Mouse (Mus musculus): Measurements from ENCODE around the gene Cyp2u1. TPM values are rescaled to one million over a fixed set of nuclear protein-coding genes. Genes with fewer than 3 reads are reported as not detected.

Gene Cyp2u1
- total RNA-seq, 2 experiments from 2014 or later, result 23.9 to 25.0 TPM

DNA sequence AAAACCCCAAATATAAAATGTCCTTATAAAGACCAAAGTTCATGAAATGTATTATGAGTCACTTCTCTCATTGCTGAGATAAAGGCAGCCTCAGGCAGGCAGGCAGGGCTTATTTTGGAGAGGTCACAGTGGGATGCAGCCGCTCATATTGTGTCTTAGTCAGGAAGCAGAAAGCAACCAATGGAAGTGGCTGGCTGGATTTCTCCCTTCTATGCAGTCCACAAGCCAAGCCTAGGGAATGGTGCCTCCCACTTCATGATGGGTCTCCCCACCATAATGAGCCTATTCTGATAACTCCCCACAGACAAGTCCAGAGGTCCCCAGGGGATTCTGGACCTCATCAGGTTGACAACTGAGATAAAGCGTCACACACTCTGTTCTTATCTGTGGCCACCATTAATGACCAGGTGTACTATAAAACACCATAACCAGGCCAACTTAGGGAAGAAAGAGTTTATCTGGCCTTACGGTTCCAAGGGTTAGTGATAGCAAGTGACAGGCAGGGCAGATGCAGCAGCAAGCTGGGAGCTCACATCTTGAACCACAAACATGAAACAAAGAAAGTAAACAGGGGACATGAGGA is 47.5 kb downstream of the Cyp2u1 start:
- DNase-seq, result no peak

DNA sequence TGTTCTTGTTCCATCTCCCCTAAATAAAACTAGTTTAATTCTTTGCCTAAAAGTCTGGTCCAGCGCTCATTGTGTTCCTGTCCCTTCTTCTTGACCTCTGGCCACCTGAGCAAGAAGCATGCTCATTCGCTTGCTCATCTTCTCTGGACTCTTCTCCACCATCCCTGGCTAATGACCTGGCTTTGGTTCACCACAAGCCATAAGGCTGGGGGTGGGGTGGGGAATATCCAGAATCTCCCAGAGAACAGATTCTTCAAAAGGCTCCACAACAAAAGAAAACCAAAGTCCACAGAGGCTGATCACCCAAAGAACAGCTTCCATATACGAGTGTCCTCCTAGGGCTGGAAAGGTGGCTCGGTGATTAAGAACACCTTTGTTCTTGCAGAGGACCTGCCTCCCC is 48.0 kb downstream of the Cyp2u1 start:
- no peak for DNase-seq

DNA sequence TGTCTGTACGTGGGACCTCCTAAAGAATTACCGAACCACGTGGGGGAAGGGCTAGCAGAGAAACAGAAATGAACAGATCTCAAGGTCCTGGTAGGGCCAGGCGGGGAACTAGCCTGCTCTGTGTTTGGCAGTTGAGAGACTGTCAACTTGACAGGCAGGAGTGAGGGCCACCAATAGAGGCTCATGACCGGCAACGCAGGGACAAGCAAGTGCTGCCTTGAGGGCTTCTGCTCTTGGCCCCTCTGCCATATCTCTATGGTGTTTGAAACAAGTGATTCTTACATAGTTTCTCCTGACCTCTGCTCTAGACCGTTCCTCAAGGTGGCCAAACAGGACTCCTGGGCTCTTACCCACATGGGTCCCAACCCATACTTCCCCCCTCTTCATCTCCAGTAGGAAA is 51.4 kb downstream of the Cyp2u1 start:
- no peak for DNase-seq

DNA sequence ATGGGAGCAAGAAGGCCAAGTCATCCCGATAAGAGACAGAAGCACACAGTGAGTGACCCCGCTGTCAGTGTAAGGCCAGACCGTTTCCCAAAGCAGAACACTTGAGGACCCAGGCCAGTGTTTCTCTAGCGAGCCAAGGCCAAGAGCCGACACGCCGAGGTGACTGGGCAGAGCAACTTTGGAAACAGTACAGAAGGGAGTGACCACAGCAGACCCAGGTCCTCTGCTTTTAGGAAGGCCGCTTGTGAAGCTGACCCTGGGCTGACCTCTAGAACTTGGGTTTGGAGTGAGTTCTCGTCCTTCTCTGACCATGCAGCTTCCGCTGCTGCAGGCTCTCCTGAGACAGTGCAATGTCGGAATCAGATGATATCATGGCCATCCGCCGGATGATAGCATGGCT is 52.0 kb downstream of the Cyp2u1 start:
- DNase-seq, result no peak

DNA sequence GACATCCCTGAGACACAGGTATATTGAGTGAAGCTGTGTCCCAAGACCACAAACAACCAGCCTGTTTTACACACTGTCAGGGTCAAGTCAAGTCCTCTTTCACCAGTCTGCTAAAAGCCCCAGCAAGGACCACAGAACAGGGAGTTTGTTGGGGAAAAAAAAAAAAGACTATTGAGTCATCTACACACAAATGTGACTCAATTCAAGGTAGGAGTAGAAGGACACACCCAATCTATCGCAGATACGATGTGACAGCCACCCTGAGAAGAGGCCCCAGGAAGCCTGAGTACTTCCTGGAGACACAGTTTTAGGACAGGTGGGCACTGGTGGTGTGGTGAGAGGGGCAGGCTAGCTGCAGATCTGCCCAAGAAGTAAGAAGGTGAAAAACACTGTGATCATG is 52.7 kb downstream of the Cyp2u1 start:
- DNase-seq, result no peak

DNA sequence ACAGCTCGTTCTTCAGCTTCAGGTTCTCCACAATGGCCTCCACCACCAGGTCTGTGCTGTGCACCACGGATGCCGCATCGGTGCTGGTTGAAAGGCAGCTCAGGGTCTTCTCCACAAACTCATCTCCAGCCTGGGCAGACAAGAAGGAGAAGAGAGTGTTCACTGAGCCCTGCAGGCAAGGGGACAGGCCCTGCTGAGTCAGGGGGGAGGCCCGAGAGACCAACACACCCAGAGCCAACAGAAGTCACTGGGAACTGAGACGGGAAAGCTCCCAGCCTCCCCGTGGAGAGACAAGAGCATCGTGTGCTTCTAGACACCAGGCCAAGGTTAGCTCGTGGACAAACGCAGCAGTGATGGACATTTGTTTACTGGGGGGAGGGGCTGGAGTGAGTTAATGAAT is 54.6 kb downstream of the Cyp2u1 start:
- DNase-seq, result no peak

DNA sequence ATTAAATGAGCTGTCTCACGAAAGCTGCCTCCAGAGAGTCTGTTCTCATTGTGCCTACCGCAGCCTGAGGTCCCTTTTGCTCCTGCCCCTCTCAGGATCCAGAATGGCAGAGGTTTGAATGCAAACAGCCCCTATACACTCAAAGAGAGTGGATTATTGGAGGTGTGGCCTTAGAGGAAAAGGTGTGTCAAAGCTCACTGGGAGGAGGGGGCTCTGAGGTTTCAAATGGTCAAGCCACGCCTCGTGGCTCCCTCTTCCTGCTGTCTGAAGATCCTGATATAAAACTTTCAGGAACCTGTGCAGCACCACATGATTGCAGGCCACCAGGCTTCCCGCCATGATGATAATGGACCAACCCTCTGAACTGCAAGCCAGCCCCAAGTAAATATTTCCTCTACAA is 55.2 kb downstream of the Cyp2u1 start:
- no peak for DNase-seq

DNA sequence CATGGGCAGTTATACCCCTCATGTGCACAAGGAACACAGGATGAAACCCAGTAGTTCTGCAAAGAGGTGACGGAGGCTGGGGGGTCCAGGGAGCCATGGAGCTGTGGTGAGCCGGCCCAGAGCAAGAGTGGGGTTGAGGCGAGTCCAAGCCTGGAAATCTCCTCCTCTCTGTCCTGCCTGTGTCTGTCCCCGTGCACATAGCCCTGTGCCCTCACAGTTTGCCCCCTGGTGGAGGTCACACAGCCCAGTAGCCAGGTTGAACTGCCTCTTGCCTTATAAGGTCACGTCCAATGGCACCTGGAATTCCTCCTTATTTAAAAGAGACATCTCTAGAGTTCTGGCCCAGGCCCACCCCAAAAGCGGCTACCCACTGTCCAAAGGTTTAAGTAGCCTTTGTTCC is 55.6 kb downstream of the Cyp2u1 start:
- DNase-seq, result no peak

DNA sequence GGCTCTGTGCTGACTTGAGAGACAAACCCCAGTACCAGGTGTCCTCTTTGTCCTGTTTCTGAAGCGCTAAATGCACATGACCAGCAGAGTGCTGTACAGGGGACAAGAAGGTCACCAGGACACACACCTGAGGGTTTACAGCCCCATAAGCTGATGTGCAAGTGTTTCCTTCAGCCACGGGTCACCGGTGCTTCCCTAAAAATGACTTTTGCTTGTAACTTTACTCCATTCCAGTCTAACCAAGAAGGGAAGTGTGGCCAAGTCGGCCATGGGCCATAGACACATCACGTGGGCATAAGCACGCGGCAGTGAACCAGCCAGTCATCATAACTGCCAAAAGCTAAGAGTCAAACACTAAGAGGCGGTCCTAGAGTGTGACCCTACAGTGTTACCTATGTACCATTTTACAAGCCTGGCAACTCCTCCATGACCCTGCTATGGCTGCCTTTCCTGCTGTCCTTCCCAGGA is 56.4 kb downstream of the Cyp2u1 start:
- DNase-seq, result no peak

DNA sequence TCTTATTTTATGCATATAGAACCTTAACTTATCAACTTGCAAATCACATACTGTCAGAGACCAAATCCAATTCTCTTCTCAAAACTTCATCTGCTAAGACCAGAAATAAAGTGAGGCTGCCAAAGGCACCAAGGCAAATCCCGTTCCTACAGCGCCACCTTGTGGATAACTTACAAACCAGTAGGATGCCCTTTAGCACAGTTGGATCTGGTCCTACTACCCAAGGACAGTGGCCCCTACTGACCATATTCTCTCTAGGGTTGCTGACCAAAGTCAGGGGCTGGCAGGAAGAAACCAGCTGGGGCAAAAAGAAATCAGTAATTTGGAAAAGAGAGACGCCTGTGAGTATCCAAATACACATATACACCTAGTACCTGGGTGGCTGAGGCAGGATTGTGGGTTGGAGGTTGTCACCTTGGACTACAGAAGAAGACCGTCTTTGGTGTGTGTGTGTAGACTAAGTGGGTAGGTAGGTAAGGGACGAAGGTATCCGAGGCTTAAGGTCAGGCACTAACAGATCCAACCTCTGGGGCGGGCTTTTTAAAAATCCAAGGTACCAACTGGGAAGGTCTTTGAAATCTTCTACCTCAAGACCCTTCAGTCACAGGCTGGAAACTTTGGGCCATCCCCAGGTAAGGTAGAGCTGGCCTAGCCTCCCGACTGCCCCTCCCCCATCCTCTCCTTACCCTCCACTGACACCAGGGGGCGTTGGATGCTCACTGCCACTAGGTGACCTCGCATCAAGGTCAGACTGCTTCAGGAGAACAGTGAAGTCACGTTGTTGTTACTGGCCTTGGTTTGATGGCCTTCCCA is 57.1 kb downstream of the Cyp2u1 start:
- peak; percentile 83 for DNase-seq

Other genes with a start within 250 kb of the Cyp2u1 start
- gene Lef1, start 192.8 kb downstream of the Cyp2u1 start, total RNA-seq (2021), result 1 to 10 TPM in 1 of 2 experiments, under 1 TPM in 1; 0.67 to 1.1 TPM
- gene Hadh, start 31.1 kb downstream of the Cyp2u1 start, total RNA-seq (2021), result 100 to 1,000 TPM; 416 to 432 TPM
- gene Sgms2, start 188.2 kb upstream of the Cyp2u1 start, total RNA-seq (2021), result 1 to 10 TPM; 6.3 to 6.9 TPM